Mouse (Mus musculus): ENCODE measurements around the gene Ngb.

Ngb gene

GRCm38 (mm10) chr12:87102165-87102631 is at the start of gene Ngb:
Gene Ngb, minus strand, starts transcription at chr12:87102539.
- DNase-seq = peak; percentile 38

- no peak for DNase-seq
These were observed 47.1 kb upstream of the Ngb start for GRCm38 (mm10) chr12:87149471-87149870.

GRCm38 (mm10) chr12:87148136-87148535 is 45.8 kb upstream of the Ngb start:
- no peak for DNase-seq

- DNase-seq = peak; percentile 85
These were observed 45.2 kb upstream of the Ngb start, which contains the start of gene Pomt2 for GRCm38 (mm10) chr12:87147395-87148089. Gene Pomt2, minus strand, starts transcription at chr12:87147968.

GRCm38 (mm10) chr12:87146966-87147365 is 44.6 kb upstream of the Ngb start, which contains the start of gene Gstz1:
Gene Gstz1, plus strand, starts transcription at chr12:87147165.
- peak; percentile 90 for DNase-seq

GRCm38 (mm10) chr12:87142156-87142555 is 39.8 kb upstream of the Ngb start:
- no peak for DNase-seq

- DNase-seq = no peak
These were observed 36.4 kb upstream of the Ngb start for GRCm38 (mm10) chr12:87138768-87139167.

GRCm38 (mm10) chr12:87138342-87138701 is 36.0 kb upstream of the Ngb start:
- DNase-seq = no peak

GRCm38 (mm10) chr12:87137439-87138341 is 35.4 kb upstream of the Ngb start:
- DNase-seq = no peak

GRCm38 (mm10) chr12:87132784-87133183 is 30.4 kb upstream of the Ngb start:
- no peak for DNase-seq

- no peak for DNase-seq
These were observed 29.9 kb upstream of the Ngb start for GRCm38 (mm10) chr12:87132210-87132609.

- no peak for DNase-seq
These were observed 29.3 kb upstream of the Ngb start for GRCm38 (mm10) chr12:87131619-87132018.

- no peak for DNase-seq
These were observed 28.8 kb upstream of the Ngb start for GRCm38 (mm10) chr12:87131181-87131580.

GRCm38 (mm10) chr12:87130224-87130623 is 27.9 kb upstream of the Ngb start:
- DNase-seq = no peak

GRCm38 (mm10) chr12:87127256-87127655 is 24.9 kb upstream of the Ngb start:
- DNase-seq = no peak

- no peak for DNase-seq
These were observed 19.7 kb upstream of the Ngb start for GRCm38 (mm10) chr12:87121918-87122589.

GRCm38 (mm10) chr12:87107357-87107977 is 5.1 kb upstream of the Ngb start:
- no peak for DNase-seq

GRCm38 (mm10) chr12:87104796-87105195 is 2.5 kb upstream of the Ngb start:
- DNase-seq = no peak

- DNase-seq = no peak
These were observed 1.1 kb upstream of the Ngb start for GRCm38 (mm10) chr12:87103471-87103870.

GRCm38 (mm10) chr12:87100331-87100730 is 2.0 kb downstream of the Ngb start:
- DNase-seq = no peak

GRCm38 (mm10) chr12:87093671-87094070 is 8.7 kb downstream of the Ngb start:
- DNase-seq = no peak

GRCm38 (mm10) chr12:87093249-87093648 is 9.1 kb downstream of the Ngb start:
- no peak for DNase-seq

GRCm38 (mm10) chr12:87091916-87092315 is 10.4 kb downstream of the Ngb start:
- DNase-seq = no peak

All from right cerebral cortex, postnatal 14 days (tissue).